Mouse (Mus musculus) heart, adult 18-20 months (tissue): ENCODE measurements around the gene Tox2. TPM values are rescaled to one million over a fixed set of nuclear protein-coding genes. Genes with fewer than 3 reads are reported as not detected.
A peak's percentile ranks its signal among the peaks of the same experiment; 100 is the strongest.

ENCODE experiments used
- DNase-seq, 2 experiments: peaks; one replicate each; pipeline ENCODE4 v3.0.0; 2021 to 2022; ENCODE audit warnings: mixed read lengths in 1 of 2
- total RNA-seq, 2 experiments: library from RNA; stranded (reverse); gene quantifications; 2 replicates each; pipeline ENCODE4 v1.2.3; 2021

The Tox2 gene
- total RNA-seq, 2 experiments from 2014 or later, result 1.1 to 1.2 TPM

DNA sequence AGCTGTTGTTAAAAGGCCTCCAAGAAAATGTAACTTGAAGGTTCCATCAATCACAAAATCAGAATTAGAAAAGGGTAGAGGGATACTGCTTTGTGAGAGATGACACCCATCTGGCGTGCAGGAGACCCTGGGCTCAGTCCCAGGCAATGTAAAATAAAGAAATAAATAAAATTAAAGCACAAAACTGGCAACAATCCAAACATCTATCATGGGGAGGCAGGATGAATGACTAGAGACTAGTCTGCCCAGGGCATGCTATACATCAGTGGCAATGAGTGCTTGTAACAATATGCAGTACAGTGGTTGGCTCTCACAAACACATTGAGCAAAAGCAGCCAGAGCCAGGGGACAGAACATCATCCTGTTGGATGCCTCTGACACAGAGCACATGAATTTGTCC lies 53.8 kb downstream of the Tox2 start:
- DNase-seq, result no peak

GRCm38 (mm10) chr2:163261362-163262054 lies 58.6 kb downstream of the Tox2 start:
- no peak for DNase-seq

GRCm38 (mm10) chr2:163262055-163262420 lies 59.1 kb downstream of the Tox2 start:
- DNase-seq, result no peak

GRCm38 (mm10) chr2:163267097-163267496 lies 64.2 kb downstream of the Tox2 start:
- DNase-seq, result no peak

DNA sequence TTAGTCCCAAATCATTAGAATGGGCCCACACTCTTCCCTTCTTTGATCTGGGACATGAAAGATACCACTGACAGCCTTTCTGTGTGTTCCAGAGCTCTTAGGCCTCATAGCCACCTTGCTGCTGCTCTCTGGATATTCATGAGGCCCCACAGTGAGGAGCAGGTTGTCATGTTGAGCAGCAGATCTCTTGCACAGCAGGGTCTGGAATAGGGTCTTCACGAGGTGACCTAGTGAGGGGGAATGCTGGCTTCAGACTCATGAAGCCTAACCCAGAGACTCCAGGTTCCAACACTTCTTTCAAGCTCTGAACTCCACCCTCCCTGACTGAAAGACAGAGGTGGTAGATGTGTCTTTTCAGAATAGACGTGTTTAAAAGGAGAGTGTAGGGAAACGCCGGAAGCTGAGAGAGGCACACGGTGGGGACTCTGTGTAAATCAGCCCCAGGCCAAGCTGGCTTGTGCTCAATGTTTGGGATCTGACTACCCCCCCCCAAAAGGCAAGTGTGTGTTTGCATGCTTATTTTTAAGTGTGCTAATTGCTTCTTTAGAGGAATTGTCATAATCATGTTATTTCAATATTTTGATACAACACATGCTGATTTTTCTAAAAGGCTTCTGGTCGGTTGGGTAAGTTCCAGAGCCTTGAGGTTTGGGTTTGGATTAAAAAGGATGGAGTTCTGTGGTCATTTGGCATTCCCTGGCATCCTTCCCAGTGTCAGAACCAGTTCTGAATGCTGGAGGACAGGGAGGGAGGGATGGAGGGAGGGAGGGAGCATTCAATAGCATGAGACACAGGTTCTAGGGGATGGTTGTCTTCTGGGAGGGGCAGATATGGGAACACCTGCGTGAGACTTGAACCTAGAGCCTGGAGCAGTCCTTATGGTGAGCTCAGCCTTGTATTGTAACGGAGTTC lies 68.9 kb downstream of the Tox2 start:
- no peak for DNase-seq

- peak in 1 of 2 experiments; percentile 23 for DNase-seq
Observed at GRCm38 (mm10) chr2:163273815-163274214, 70.9 kb downstream of the Tox2 start.

GRCm38 (mm10) chr2:163275986-163276385 lies 73.1 kb downstream of the Tox2 start:
- no peak for DNase-seq

DNA sequence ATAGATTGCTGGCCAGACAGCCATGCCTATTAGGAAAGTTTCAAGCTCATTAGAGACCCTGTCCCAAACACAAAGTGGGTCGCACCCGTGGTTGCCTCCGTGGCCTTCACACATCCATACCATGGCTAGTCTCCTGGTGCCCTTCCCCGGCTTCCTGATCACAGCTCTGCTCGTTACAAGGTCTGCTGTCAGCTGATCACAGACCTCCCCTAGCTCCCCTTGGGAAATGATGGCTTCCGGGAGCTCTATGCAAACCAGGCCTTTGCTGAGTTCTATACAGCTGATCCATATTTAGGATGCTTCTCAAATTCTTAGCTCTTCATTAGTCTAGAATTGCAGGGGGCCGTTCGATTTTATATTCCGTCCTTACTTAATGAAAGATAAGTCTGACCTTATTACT lies 75.1 kb downstream of the Tox2 start:
- DNase-seq, result no peak

- DNase-seq, result no peak
Observed at GRCm38 (mm10) chr2:163280636-163281322, 77.9 kb downstream of the Tox2 start.

DNA sequence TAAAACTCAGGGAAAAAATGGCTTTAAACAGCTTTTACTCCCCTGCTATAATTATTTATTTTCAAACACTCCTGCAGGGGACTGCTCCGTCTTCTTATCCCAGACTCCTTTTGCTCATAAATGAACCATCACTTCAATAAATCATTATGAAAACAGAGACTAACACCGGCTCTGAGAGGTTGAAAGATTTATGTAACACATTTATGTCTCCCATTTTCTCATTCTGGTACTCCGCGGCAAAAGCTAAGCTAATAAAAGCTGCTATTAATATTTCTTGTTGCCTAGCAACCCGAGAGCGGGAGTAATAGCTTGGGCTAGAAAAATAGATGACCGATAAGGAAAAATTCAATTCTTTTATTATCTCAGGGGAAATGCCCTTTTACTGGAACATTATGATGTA lies 81.9 kb downstream of the Tox2 start:
- no peak for DNase-seq

GRCm38 (mm10) chr2:163285335-163285734 lies 82.4 kb downstream of the Tox2 start:
- DNase-seq, result no peak

GRCm38 (mm10) chr2:163285762-163286161 lies 82.8 kb downstream of the Tox2 start:
- peak; percentile 15 to 25 for DNase-seq

GRCm38 (mm10) chr2:163288881-163289379 lies 86.0 kb downstream of the Tox2 start:
- DNase-seq, result peak; percentile 5 to 22

DNA sequence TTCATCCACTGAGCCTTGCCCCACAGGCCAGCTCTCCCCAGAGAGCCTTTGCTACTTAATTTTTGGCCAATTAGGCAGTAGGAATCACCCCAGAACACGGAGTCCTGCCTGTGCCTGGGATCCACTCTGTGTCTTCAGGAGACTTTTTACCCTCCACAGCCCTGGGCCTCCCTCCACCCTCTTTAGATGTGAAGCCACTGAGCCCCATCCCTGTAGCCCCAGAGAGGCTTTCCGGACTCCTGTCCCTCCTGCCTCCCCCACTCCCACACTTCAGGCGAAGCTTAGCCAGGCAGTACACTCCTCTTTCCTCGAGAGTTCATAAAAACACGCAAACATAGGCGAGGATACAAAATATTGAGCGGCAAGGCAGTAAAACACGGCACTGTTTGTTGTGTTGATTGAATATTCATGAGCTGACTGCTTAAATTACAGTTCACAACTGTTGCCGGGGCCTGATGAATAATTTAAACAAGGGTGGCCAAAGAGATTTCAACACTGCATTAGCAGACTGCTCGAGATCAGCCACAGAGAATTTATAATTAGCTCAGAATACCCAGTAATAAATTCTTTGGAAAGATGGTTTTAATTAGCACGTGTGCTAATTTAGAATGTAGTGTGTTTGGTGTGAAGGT lies 94.2 kb downstream of the Tox2 start:
- DNase-seq, result no peak

DNA sequence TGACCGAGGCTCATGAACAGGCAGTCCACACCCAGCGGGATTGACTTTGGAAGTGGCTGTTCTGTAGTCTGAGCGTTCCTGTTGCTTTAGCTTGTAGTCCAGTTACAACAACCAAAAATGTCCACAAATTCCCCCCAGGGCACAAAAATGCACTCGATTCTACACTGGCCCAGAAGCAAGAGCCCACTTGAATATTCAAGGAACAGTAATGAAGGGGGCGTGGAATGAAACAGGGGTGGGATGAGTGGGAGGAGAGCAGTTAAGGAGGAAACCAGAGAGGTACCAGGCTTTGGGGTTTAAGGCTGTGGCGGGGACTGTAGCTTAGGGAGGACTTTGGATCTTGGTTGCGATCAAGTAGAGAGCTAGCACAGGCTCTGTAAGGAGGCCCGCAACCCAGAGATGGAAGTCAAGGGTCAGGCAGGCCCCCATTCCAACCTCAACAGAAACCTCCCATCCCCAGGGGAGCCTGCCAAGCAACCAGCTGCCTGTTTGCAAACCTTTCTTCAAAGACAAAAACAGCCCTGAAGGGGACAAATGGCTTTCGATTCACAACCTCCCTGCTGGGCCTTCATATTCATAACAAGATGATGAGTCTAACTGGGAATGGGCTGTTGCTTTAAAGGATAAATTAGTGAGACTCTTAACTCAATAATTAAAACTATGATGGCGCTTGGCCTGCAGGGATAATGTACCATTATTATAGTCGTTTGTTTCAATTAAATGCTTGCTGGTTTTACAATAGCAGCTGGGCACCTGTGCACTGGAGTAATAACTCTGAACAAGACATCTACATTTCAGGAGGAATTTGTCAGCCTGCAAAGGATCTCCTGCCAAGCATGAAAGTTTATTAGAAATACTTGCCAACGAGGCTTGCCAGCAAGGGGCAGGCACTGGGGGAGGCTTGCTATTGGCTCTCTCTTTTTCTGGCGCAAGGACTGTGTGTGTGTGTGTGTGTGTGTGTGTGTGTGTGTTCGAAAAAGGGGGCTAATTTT lies 97.4 kb downstream of the Tox2 start:
- DNase-seq, result peak; percentile 8 to 28

DNA sequence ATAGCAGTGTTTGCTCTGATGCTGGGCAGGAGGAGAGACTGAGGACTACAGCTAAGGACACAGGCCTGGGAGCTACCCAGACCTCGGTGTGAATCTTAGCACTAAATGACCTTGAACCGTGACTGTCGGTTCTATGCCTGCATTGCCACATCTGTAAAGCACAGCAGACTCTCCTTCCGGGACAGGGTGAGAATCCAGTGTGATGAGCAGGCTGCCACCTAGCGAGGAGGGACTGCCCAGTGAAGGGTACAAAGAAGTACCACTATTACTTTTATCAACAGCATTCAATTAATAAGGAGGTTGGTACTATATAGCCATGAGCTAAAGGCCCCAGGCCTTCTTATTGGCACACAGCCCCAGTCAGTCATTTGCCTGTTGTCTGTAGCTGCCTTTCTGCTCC lies 98.7 kb downstream of the Tox2 start:
- DNase-seq, result no peak

GRCm38 (mm10) chr2:163303037-163303436 lies 100.1 kb downstream of the Tox2 start:
- DNase-seq, result no peak

DNA sequence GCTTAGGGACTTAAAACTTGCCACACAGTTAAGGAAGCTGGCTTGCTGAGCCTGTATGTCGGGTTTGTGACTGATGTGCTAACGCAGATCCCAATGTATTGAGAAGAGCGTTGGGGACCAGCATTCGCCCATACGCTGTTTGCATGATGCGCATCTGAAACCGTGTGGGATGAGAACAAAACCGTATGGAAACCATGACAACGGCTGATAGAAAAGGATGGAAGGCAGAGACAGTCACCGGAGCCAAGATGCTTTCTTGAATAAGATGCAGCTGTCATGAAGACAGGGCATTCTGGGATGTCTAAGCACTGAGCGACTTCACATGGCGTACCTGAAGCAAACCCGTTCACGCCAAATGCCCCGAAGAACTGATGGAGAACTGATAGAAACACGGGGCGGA lies 106.5 kb downstream of the Tox2 start:
- no peak for DNase-seq

- no peak for DNase-seq
Observed at GRCm38 (mm10) chr2:163310163-163310688, 107.3 kb downstream of the Tox2 start.

- DNase-seq, result no peak
Observed at GRCm38 (mm10) chr2:163317281-163317680, 114.4 kb downstream of the Tox2 start.

GRCm38 (mm10) chr2:163318777-163319176 lies 115.9 kb downstream of the Tox2 start:
- no peak for DNase-seq
